Mouse (Mus musculus) liver, embryonic 12.5 days (tissue): ENCODE measurements around the gene Dennd1a. TPM values are rescaled to one million over a fixed set of nuclear protein-coding genes. Genes with fewer than 3 reads are reported as not detected.

Source experiments
- ATAC-seq: fragments of 200-750 bp; cut with Nextera tagmentation; 2 replicates; pipeline ENCODE4 v1.8.0; 2017; ENCODE audit warnings: moderate number of reproducible peaks, mild to moderate bottlenecking, moderate library complexity
- H3K27ac ChIP-seq: fragments of 300-500 bp; sonication (generic); 2 replicates; pipeline ENCODE4 v1.5.1; 2016; ENCODE audit warnings: mild to moderate bottlenecking
- H3K27me3 ChIP-seq: fragments of 300-500 bp; sonication (generic); replicated peaks from 2 replicates; pipeline ENCODE4 v1.6.1; 2016; ENCODE audit warnings: mild to moderate bottlenecking, moderate library complexity
- H3K36me3 ChIP-seq: fragments of 300-500 bp; sonication (generic); 2 replicates; pipeline ENCODE4 v1.6.1; 2016; ENCODE audit warnings: mild to moderate bottlenecking, moderate library complexity
- H3K4me1 ChIP-seq: fragments of 300-500 bp; sonication (generic); 2 replicates; pipeline ENCODE4 v1.6.1; 2016
- H3K4me2 ChIP-seq: fragments of 300-500 bp; sonication (generic); 2 replicates; pipeline ENCODE4 v1.6.1; 2016; ENCODE audit warnings: mild to moderate bottlenecking, moderate library complexity
- H3K4me3 ChIP-seq: fragments of 300-500 bp; sonication (generic); 2 replicates; pipeline ENCODE4 v1.5.1; 2016; ENCODE audit warnings: mild to moderate bottlenecking, moderate library complexity
- H3K9ac ChIP-seq: fragments of 300-500 bp; sonication (generic); 2 replicates; pipeline ENCODE4 v1.6.1; 2016; ENCODE audit warnings: mild to moderate bottlenecking, moderate library complexity
- H3K9me3 ChIP-seq: fragments of 300-500 bp; sonication (generic); replicated peaks from 2 replicates; pipeline ENCODE4 v1.6.1; 2016; ENCODE audit warnings: mild to moderate bottlenecking, moderate library complexity
- WGBS: fragments of 180-500 bp; shearing (Covaris S2); methylation state at CpG from one replicate; pipeline ENCODE4 v1.1.7; 2016; ENCODE audit not compliant: insufficient replicate concordance; 5-methylcytosine and 5-hydroxymethylcytosine counted together
- polyA plus RNA-seq: library from polyadenylated mRNA; unstranded; fragments of >200 nt; fragmentation: Nextera tagmentation; extraction: Ambion mirVana; gene quantifications from 2 replicates; pipeline ENCODE4 v1.2.1, GENCODE M21; 2016

Dennd1a gene
- polyA plus RNA-seq, 1 experiment from 2014 or later, result 13.3 TPM

GRCm38 (mm10) chr2:37768903-37769302, 518.3 kb downstream of the Dennd1a start:
- 63% methylated on average over 2 of the region's 2 CpGs for whole genome bisulfite sequencing
- Histone ChIP-seq H3K4me3 (no peak overlapping the region), H3K27me3 (peaks cover 52% of the 10 kb centered on the region), H3K27ac (no peak overlapping the region), H3K4me1 (peaks cover 18% of the 10 kb centered on the region), H3K4me2 (no peak overlapping the region), H3K9me3 (no peaks in the 10 kb centered on the region), H3K9ac (no peak overlapping the region), H3K36me3 (no peaks in the 10 kb centered on the region)
- ATAC-seq, result no peak

GRCm38 (mm10) chr2:37767739-37768138, 519.5 kb downstream of the Dennd1a start:
- no peaks in the 10 kb centered on the region for H3K9me3 ChIP-seq
- H3K36me3 ChIP-seq, result no peaks in the 10 kb centered on the region
- peaks cover 18% of the 10 kb centered on the region for H3K4me1 ChIP-seq
- no peak overlapping the region for H3K27ac ChIP-seq
- H3K9ac ChIP-seq, result no peak overlapping the region
- peaks cover 44% of the 10 kb centered on the region for H3K27me3 ChIP-seq
- ATAC-seq, result no peak
- no peak overlapping the region for H3K4me2 ChIP-seq
- no peak overlapping the region for H3K4me3 ChIP-seq
- WGBS, result 63% methylated on average over 3 of the region's 3 CpGs

GRCm38 (mm10) chr2:37767080-37767547, 520.1 kb downstream of the Dennd1a start:
- WGBS, result 42% methylated on average over 9 of the region's 9 CpGs
- Histone ChIP-seq H3K9ac (no peak overlapping the region), H3K9me3 (no peaks in the 10 kb centered on the region), H3K4me3 (no peak overlapping the region), H3K36me3 (no peaks in the 10 kb centered on the region), H3K4me1 (peaks cover 18% of the 10 kb centered on the region), H3K4me2 (no peak overlapping the region), H3K27me3 (peaks cover 41% of the 10 kb centered on the region), H3K27ac (no peak overlapping the region)
- no peak for ATAC-seq

- H3K4me1 ChIP-seq, result peaks cover 13% of the 10 kb centered on the region
- H3K27ac ChIP-seq, result no peak overlapping the region
- peaks cover 41% of the 10 kb centered on the region for H3K27me3 ChIP-seq
- whole genome bisulfite sequencing, result 35% methylated on average over 11 of the region's 11 CpGs
- no peaks in the 10 kb centered on the region for H3K36me3 ChIP-seq
- no peak overlapping the region for H3K4me2 ChIP-seq
- no peak overlapping the region for H3K9ac ChIP-seq
- H3K4me3 ChIP-seq, result no peak overlapping the region
- 0 out of 2 replicates have a peak, but pooled peaks have one; percentile 10 for ATAC-seq
- no peaks in the 10 kb centered on the region for H3K9me3 ChIP-seq
These were observed 521.0 kb downstream of the Dennd1a start for GRCm38 (mm10) chr2:37766027-37766761.

- Histone ChIP-seq H3K36me3 (no peaks in the 10 kb centered on the region), H3K9me3 (no peaks in the 10 kb centered on the region), H3K4me1 (peaks cover 11% of the 10 kb centered on the region; the same call in 1 of the 2 replicates), H3K9ac (no peak overlapping the region), H3K4me3 (no peak overlapping the region), H3K4me2 (peak overlapping the region; percentile 19), H3K27me3 (peaks cover 45% of the 10 kb centered on the region), H3K27ac (no peak overlapping the region)
- ATAC-seq, result 0 out of 2 replicates have a peak, but pooled peaks have one; percentile 19
- 24% methylated on average over 21 of the region's 21 CpGs for WGBS
These were observed 522.1 kb downstream of the Dennd1a start for GRCm38 (mm10) chr2:37765082-37765483.

GRCm38 (mm10) chr2:37764514-37764913, 522.7 kb downstream of the Dennd1a start:
- no peaks in the 10 kb centered on the region for H3K9me3 ChIP-seq
- H3K4me2 ChIP-seq, result no peak overlapping the region
- WGBS, result 64% methylated on average over 2 of the region's 2 CpGs
- no peak overlapping the region for H3K9ac ChIP-seq
- no peak overlapping the region for H3K4me3 ChIP-seq
- H3K27ac ChIP-seq, result no peak overlapping the region
- peaks cover 45% of the 10 kb centered on the region for H3K27me3 ChIP-seq
- H3K36me3 ChIP-seq, result no peaks in the 10 kb centered on the region
- peaks cover 11% of the 10 kb centered on the region; the same call in 1 of the 2 replicates for H3K4me1 ChIP-seq
- ATAC-seq, result no peak

- WGBS, result 44% methylated on average over 3 of the region's 3 CpGs
- no peak overlapping the region for H3K9ac ChIP-seq
- no peak overlapping the region for H3K27ac ChIP-seq
- H3K4me1 ChIP-seq, result peaks cover 11% of the 10 kb centered on the region; the same call in 1 of the 2 replicates
- H3K9me3 ChIP-seq, result no peaks in the 10 kb centered on the region
- no peak overlapping the region for H3K4me2 ChIP-seq
- peaks cover 38% of the 10 kb centered on the region for H3K27me3 ChIP-seq
- H3K36me3 ChIP-seq, result no peaks in the 10 kb centered on the region
- ATAC-seq, result no peak
- no peak overlapping the region for H3K4me3 ChIP-seq
These were observed 523.6 kb downstream of the Dennd1a start for GRCm38 (mm10) chr2:37763638-37764037.

GRCm38 (mm10) chr2:37760633-37761032, 526.6 kb downstream of the Dennd1a start:
- H3K9ac ChIP-seq, result no peak overlapping the region
- H3K27ac ChIP-seq, result no peak overlapping the region
- peaks cover 15% of the 10 kb centered on the region; the same call in 1 of the 2 replicates for H3K27me3 ChIP-seq
- H3K36me3 ChIP-seq, result no peaks in the 10 kb centered on the region
- H3K9me3 ChIP-seq, result no peaks in the 10 kb centered on the region
- WGBS, result 49% methylated on average over 6 of the region's 6 CpGs
- peaks cover 5% of the 10 kb centered on the region; the same call in 1 of the 2 replicates for H3K4me1 ChIP-seq
- no peak overlapping the region for H3K4me3 ChIP-seq
- ATAC-seq, result no peak
- no peak overlapping the region for H3K4me2 ChIP-seq

- no peak overlapping the region for H3K27ac ChIP-seq
- no peak overlapping the region for H3K9ac ChIP-seq
- no peak overlapping the region for H3K4me2 ChIP-seq
- no peak for ATAC-seq
- no peaks in the 10 kb centered on the region; the same call in 1 of the 2 replicates for H3K4me1 ChIP-seq
- H3K27me3 ChIP-seq, result peaks cover 7% of the 10 kb centered on the region
- H3K4me3 ChIP-seq, result no peak overlapping the region
- H3K36me3 ChIP-seq, result no peaks in the 10 kb centered on the region
- no peaks in the 10 kb centered on the region for H3K9me3 ChIP-seq
- WGBS, result 35% methylated on average over 21 of the region's 21 CpGs
These were observed 528.7 kb downstream of the Dennd1a start for GRCm38 (mm10) chr2:37758343-37759015.

GRCm38 (mm10) chr2:37757784-37758183, 529.4 kb downstream of the Dennd1a start:
- H3K9me3 ChIP-seq, result no peaks in the 10 kb centered on the region
- H3K4me3 ChIP-seq, result no peak overlapping the region
- H3K27ac ChIP-seq, result no peak overlapping the region
- H3K4me1 ChIP-seq, result no peaks in the 10 kb centered on the region; the same call in 1 of the 2 replicates
- no peak for ATAC-seq
- no peak overlapping the region for H3K4me2 ChIP-seq
- H3K36me3 ChIP-seq, result no peaks in the 10 kb centered on the region
- H3K27me3 ChIP-seq, result peaks cover 9% of the 10 kb centered on the region
- no peak overlapping the region for H3K9ac ChIP-seq
- 67% methylated on average over 4 of the region's 4 CpGs for WGBS

- no peak for ATAC-seq
- Histone ChIP-seq H3K27ac (no peak overlapping the region), H3K27me3 (peaks cover 9% of the 10 kb centered on the region), H3K36me3 (no peaks in the 10 kb centered on the region), H3K9ac (no peak overlapping the region), H3K4me2 (no peak overlapping the region), H3K4me1 (no peaks in the 10 kb centered on the region; the same call in 1 of the 2 replicates), H3K4me3 (no peak overlapping the region), H3K9me3 (no peaks in the 10 kb centered on the region)
- WGBS, result 49% methylated on average over 5 of the region's 5 CpGs
These were observed 530.2 kb downstream of the Dennd1a start for GRCm38 (mm10) chr2:37757016-37757415.
